Mouse (Mus musculus): ENCODE results near the gene Zfp706.

- TF ChIP-seq CTCF (conservative IDR thresholded peaks at IDR 0.05; ENCODE audit: low read length) (no peak), NANOG (IDR thresholded peaks at IDR 0.05; ENCODE audit: borderline replicate concordance, low read length) (no peak), POU5F1 (IDR thresholded peaks at IDR 0.05; ENCODE audit: borderline replicate concordance, low read length) (no peak)
These were observed 39.3 kb downstream of the Zfp706 start for GRCm38 (mm10) chr15:36968295-36968694.

All from E14TG2a.4 (cell line).